In the genomic region with DNA sequence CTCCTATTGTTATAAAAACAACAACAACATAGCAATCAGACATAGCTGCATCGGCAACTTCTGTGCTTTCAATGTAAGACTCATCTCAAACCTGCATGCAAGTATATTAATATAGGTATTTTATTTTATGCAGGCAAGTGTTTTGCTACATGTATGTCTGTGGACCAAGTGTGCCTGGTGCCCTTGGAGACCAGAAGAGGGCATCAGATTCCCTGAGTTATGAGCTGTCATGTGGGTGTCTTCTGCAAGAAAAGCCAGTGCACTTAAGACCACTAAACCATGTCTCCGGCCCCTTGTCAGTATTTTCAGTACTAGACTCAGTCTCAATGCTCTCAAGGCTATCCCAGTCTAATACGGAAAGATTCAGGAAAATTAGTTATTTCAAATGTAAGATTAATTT, we compare ENCODE assay signal across 19 mouse cellular contexts.
A peak's percentile ranks its signal among the peaks of the same experiment; 100 is the strongest.
DNase-seq lines count a peak whose midpoint lies in the region; ATAC-seq and TF ChIP-seq lines count a peak whose summit lies in the region.
"Had no signal": no experiment of that assay in that cellular context is flagged by ENCODE, and none has a peak within 500 bp of the region (broad histone marks: within the 10 kb centered on the region; RNA-seq: fewer than 3 reads in every experiment).

No protein-coding gene starts in this region.

- ATAC-seq in forebrain, embryonic 14.5 days: no peak
- no peak for ATAC-seq in forebrain, embryonic 16.5 days
- ATAC-seq: inflammation-experienced regulatory T-cells, adult 6 months had no signal

- no peaks in the 10 kb centered on the region for H3K9me3 ChIP-seq in forebrain, embryonic 14.5 days (replicated peaks; ENCODE audit: control insufficient read depth, low read length)
- no peaks in the 10 kb centered on the region for H3K9me3 ChIP-seq in forebrain, embryonic 16.5 days (ENCODE audit: control insufficient read depth, low read length)
- H3K9me3 ChIP-seq: embryonic facial prominence, embryonic 12.5 days; lung, embryonic 15.5 days had no signal

- H3K9ac ChIP-seq in forebrain, embryonic 14.5 days (ENCODE audit: low read length): no peak overlapping the region
- no peak overlapping the region for H3K9ac ChIP-seq in forebrain, embryonic 16.5 days (replicated peaks; ENCODE audit: low read depth, low read length)
- H3K9ac ChIP-seq: embryonic facial prominence, embryonic 12.5 days; lung, embryonic 15.5 days had no signal

- no peaks in the 10 kb centered on the region for H3K4me1 ChIP-seq in forebrain, embryonic 14.5 days (ENCODE audit: control insufficient read depth, insufficient read depth, low read length)
- peaks cover 3% of the 10 kb centered on the region; the same call in 1 of the 2 replicates for H3K4me1 ChIP-seq in forebrain, embryonic 16.5 days (replicated peaks; ENCODE audit: control insufficient read depth, insufficient read depth, low read length)
- H3K4me1 ChIP-seq: lung, embryonic 15.5 days had no signal

- peak; percentile 58 for TF ChIP-seq CTCF in layer of hippocampus, adult 2 months (conservative IDR thresholded peaks at IDR 0.05)

- no peak overlapping the region for H3K4me2 ChIP-seq in forebrain, embryonic 14.5 days (ENCODE audit: low read length)
- no peak overlapping the region for H3K4me2 ChIP-seq in forebrain, embryonic 16.5 days (ENCODE audit: low read length)
- H3K4me2 ChIP-seq: embryonic facial prominence, embryonic 12.5 days; lung, embryonic 15.5 days had no signal

- no peaks in the 10 kb centered on the region for H3K27me3 ChIP-seq in forebrain, embryonic 14.5 days (replicated peaks; ENCODE audit: control insufficient read depth, insufficient read depth, low read length)
- no peaks in the 10 kb centered on the region for H3K27me3 ChIP-seq in forebrain, embryonic 16.5 days (replicated peaks; ENCODE audit: control insufficient read depth, insufficient read depth, low read length)
- H3K27me3 ChIP-seq: CH12.LX; embryonic facial prominence, embryonic 12.5 days; lung, embryonic 15.5 days had no signal

- 83% methylated on average over 3 of the region's 3 CpGs for WGBS in forebrain, embryonic 14.5 days
- WGBS in forebrain, embryonic 16.5 days: 90% methylated on average over 3 of the region's 3 CpGs

- H3K36me3 ChIP-seq in forebrain, embryonic 14.5 days (ENCODE audit: control insufficient read depth, insufficient read depth, low read length): peaks cover 30% of the 10 kb centered on the region
- peaks cover 4% of the 10 kb centered on the region; the same call in 1 of the 2 replicates for H3K36me3 ChIP-seq in forebrain, embryonic 16.5 days (ENCODE audit: control insufficient read depth, insufficient read depth)

- DNase-seq in forebrain, embryonic 14.5 days (ENCODE audit: low spot score): peak; percentile 6
- no peak for DNase-seq in layer of hippocampus, adult 2 months (ENCODE audit: low spot score in 2 of 2)
- DNase-seq in layer of hippocampus, postnatal 36 days: no peak
- peak; percentile 49 for DNase-seq in 416B (ENCODE audit: low read depth)
- DNase-seq in brain, adult 2 months (ENCODE audit: low read depth, low spot score): peak; percentile 66
- no peak for DNase-seq in adrenal gland, postnatal 4 days (ENCODE audit: low spot score in 2 of 2)
- DNase-seq in thymus, adult 18-20 months: no peak
- DNase-seq: adrenal gland, postnatal 10 days; gastrocnemius, postnatal 10 days; kidney, adult 8-10 months; kidney, postnatal 4 days; midbrain, embryonic 14.5 days; right cerebral cortex, postnatal 14 days; thymus, postnatal 36 days had no signal

- no peak overlapping the region for H3K27ac ChIP-seq in forebrain, embryonic 14.5 days (ENCODE audit: low read depth, low read length)
- H3K27ac ChIP-seq in forebrain, embryonic 16.5 days (ENCODE audit: low read length): no peak overlapping the region
- peak overlapping the region; percentile 47; the same call in 1 of the 2 replicates for H3K27ac ChIP-seq in layer of hippocampus, adult 2 months
- H3K27ac ChIP-seq: lung, embryonic 15.5 days had no signal

- no peak overlapping the region for H3K4me3 ChIP-seq in forebrain, embryonic 14.5 days (ENCODE audit: low read depth, low read length)
- H3K4me3 ChIP-seq in forebrain, embryonic 16.5 days (replicated peaks; ENCODE audit: low read length): no peak overlapping the region
- no peak overlapping the region for H3K4me3 ChIP-seq in layer of hippocampus, adult 2 months
- H3K4me3 ChIP-seq: embryonic facial prominence, embryonic 12.5 days; lung, embryonic 15.5 days had no signal

Comparison
In these comparisons a context has a peak if more than half of its experiments do, and no peak if none do; other contexts are left out.
1. DNase-seq: peak in forebrain, embryonic 14.5 days (single experiment), 416B (single experiment) and brain, adult 2 months (single experiment); none in layer of hippocampus, adult 2 months (0 of 2), layer of hippocampus, postnatal 36 days (0 of 2), adrenal gland, postnatal 4 days (0 of 2) and thymus, adult 18-20 months (0 of 2).